Mouse (Mus musculus) heart, embryonic 11.5 days (tissue): ENCODE measurements around the gene Abca14. TPM values are rescaled to one million over a fixed set of nuclear protein-coding genes. Genes with fewer than 3 reads are reported as not detected.
A peak's percentile ranks its signal among the peaks of the same experiment; 100 is the strongest.

Source experiments
- ATAC-seq: fragments of 200-750 bp; cut with Nextera tagmentation; replicated peaks from 2 replicates; pipeline ENCODE4 v1.8.0; 2017; ENCODE audit warnings: moderate library complexity; ENCODE audit not compliant: insufficient number of reproducible peaks, low FRiP score, low TSS enrichment
- H3K27ac ChIP-seq: fragments of 300-500 bp; sonication (generic); 2 replicates; pipeline ENCODE4 v1.5.1; 2014; ENCODE audit warnings: mild to moderate bottlenecking, low read depth, low read length
- H3K27me3 ChIP-seq: fragments of 300-500 bp; sonication (generic); 2 replicates; pipeline ENCODE4 v1.6.1; 2014; ENCODE audit warnings: mild to moderate bottlenecking, low read length, mixed read lengths; ENCODE audit not compliant: control insufficient read depth, insufficient read depth
- H3K36me3 ChIP-seq: fragments of 300-500 bp; sonication (generic); 2 replicates; pipeline ENCODE4 v1.6.1; 2014; ENCODE audit warnings: mild to moderate bottlenecking, low read length, moderate library complexity, mixed read lengths; ENCODE audit not compliant: control insufficient read depth, insufficient read depth
- H3K4me1 ChIP-seq: fragments of 300-500 bp; sonication (generic); 2 replicates; pipeline ENCODE4 v1.6.1; 2014; ENCODE audit warnings: low read length; ENCODE audit not compliant: control insufficient read depth, insufficient read depth
- H3K4me2 ChIP-seq: fragments of 300-500 bp; sonication (generic); 2 replicates; pipeline ENCODE4 v1.6.1; 2014; ENCODE audit warnings: mild to moderate bottlenecking, moderate library complexity
- H3K4me3 ChIP-seq: fragments of 300-500 bp; sonication (generic); 2 replicates; pipeline ENCODE4 v1.5.1; 2014; ENCODE audit warnings: low read depth, low read length
- H3K9ac ChIP-seq: fragments of 300-500 bp; sonication (generic); 2 replicates; pipeline ENCODE4 v1.6.1; 2014; ENCODE audit warnings: mild to moderate bottlenecking, low read depth, low read length, moderate library complexity
- H3K9me3 ChIP-seq: fragments of 300-500 bp; sonication (generic); replicated peaks from 2 replicates; pipeline ENCODE4 v1.6.1; 2016; ENCODE audit warnings: low read length; ENCODE audit not compliant: control insufficient read depth
- WGBS: fragments of 180-500 bp; shearing (Covaris S2); extraction: QIAGEN DNeasy Blood & Tissue Kit; methylation state at CpG from one replicate; pipeline ENCODE4 v1.1.7; 2014; ENCODE audit not compliant: insufficient replicate concordance; 5-methylcytosine and 5-hydroxymethylcytosine counted together
- polyA plus RNA-seq: library from polyadenylated mRNA; unstranded; fragments of >200 nt; fragmentation: Nextera tagmentation; extraction: Ambion mirVana; gene quantifications from 2 replicates; pipeline ENCODE4 v1.2.1, GENCODE M21; 2014

Gene Abca14
- polyA plus RNA-seq: not detected in 2 replicates

- WGBS: 4% methylated on average over 26 of the region's 26 CpGs
- Histone ChIP-seq H3K9ac (no peak within 1 kb of the TSS), H3K9me3 (no peaks in the 10 kb centered on the region), H3K4me3 (no peak within 1 kb of the TSS), H3K27me3 (peaks cover 32% of the 10 kb centered on the region), H3K4me1 (peaks cover 3% of the 10 kb centered on the region; the same call in 1 of the 2 replicates), H3K27ac (no peak within 1 kb of the TSS), H3K4me2 (no peak within 1 kb of the TSS), H3K36me3 (no peaks in the 10 kb centered on the region)
- peak; percentile 33 for ATAC-seq
Observed at GRCm38 (mm10) chr7:120203789-120204188, at the start of gene Abca14. Gene Abca14, plus strand, starts transcription at chr7:120203961.

DNA sequence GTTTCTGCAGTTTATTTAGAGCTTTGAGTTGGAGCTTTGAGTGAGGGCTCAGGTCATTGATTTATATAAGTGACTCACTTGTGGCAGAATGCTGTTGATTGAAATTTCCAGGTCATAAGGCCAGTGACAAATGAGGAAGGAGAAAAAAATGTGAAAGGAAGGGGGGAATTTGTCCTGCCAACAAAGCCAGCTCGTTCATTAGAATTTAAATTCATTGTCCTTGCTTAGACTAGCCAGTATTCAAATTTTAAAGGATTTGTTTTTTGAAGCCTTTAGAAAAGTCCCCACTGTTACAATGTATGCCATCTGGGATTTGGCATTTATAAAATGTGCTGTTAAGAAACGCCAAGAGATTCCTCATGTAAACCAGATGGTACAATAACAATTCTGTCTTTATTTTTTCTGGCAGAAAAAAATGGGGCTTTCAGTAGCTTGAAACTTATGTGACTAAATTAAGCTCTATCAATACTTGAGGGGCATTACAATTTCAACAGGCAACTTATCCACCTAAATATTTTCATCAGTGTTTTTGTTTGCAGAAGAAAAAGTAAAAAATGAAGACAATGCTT is 46.8 kb upstream of the Abca14 start:
- no peak overlapping the region for H3K4me2 ChIP-seq
- no peak for ATAC-seq

GRCm38 (mm10) chr7:120157575-120158061 is 46.1 kb upstream of the Abca14 start:
- Histone ChIP-seq H3K27ac (no peak overlapping the region), H3K9ac (no peak overlapping the region), H3K4me2 (no peak overlapping the region), H3K36me3 (no peaks in the 10 kb centered on the region), H3K4me3 (no peak overlapping the region), H3K27me3 (no peaks in the 10 kb centered on the region), H3K4me1 (no peaks in the 10 kb centered on the region), H3K9me3 (no peaks in the 10 kb centered on the region)
- no peak for ATAC-seq
- WGBS: 47% methylated on average over 5 of the region's 5 CpGs

More for the DNA sequence above, 46.8 kb upstream of the Abca14 start:
- H3K27me3 ChIP-seq: no peaks in the 10 kb centered on the region
- H3K9ac ChIP-seq: no peak overlapping the region
- no peaks in the 10 kb centered on the region for H3K36me3 ChIP-seq
- 40% methylated on average over 2 of the region's 2 CpGs for WGBS
- no peak overlapping the region for H3K4me3 ChIP-seq
- H3K27ac ChIP-seq: no peak overlapping the region
- H3K9me3 ChIP-seq: no peaks in the 10 kb centered on the region
- H3K4me1 ChIP-seq: no peaks in the 10 kb centered on the region

GRCm38 (mm10) chr7:120158121-120158613 is 45.6 kb upstream of the Abca14 start:
- H3K4me3 ChIP-seq: no peak overlapping the region
- no peak overlapping the region for H3K9ac ChIP-seq
- 37% methylated on average over 4 of the region's 4 CpGs for WGBS
- H3K36me3 ChIP-seq: no peaks in the 10 kb centered on the region
- no peaks in the 10 kb centered on the region for H3K4me1 ChIP-seq
- no peak overlapping the region for H3K27ac ChIP-seq
- no peaks in the 10 kb centered on the region for H3K9me3 ChIP-seq
- ATAC-seq: no peak
- no peak overlapping the region for H3K4me2 ChIP-seq
- H3K27me3 ChIP-seq: no peaks in the 10 kb centered on the region

DNA sequence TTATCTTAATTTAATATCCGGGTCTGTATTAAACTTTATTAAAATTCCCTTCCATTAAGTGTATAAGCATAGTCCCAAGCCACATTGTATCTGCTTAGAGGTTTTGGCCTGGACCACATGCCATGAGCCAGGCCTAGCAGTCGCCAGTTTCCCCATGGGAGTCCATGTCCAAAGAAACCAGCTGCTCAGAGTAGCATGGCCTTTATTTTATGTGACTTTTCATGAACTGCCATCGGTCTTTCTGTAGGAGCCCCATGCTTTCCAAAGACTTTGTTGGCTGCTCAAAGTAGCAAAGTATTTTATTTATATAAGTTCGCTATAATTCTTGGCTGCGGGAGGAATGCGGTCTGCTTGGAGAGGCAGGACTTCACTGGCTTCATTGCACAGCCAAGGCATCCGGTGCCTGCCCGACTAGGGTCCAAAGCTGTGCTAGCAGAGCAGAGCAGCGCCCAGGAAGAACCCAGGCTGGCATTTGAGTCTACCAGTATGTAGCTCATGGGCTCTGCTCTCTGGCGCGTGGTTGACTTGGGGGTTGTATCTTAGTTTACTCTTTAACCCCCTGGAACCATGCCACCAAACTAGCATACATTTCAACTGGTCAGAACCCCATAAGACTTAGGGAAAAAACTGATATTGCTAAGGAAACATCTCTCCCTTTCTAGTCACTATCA is 40.0 kb upstream of the Abca14 start:
- H3K4me3 ChIP-seq: no peak overlapping the region
- no peaks in the 10 kb centered on the region for H3K27me3 ChIP-seq
- no peaks in the 10 kb centered on the region for H3K9me3 ChIP-seq
- no peak overlapping the region for H3K27ac ChIP-seq
- no peaks in the 10 kb centered on the region for H3K4me1 ChIP-seq
- no peaks in the 10 kb centered on the region for H3K36me3 ChIP-seq
- no peak overlapping the region for H3K4me2 ChIP-seq
- ATAC-seq: no peak
- no peak overlapping the region for H3K9ac ChIP-seq
- WGBS: 80% methylated on average over 11 of the region's 11 CpGs

- 95% methylated on average over 1 of the region's 1 CpGs for WGBS
- no peaks in the 10 kb centered on the region for H3K27me3 ChIP-seq
Observed at GRCm38 (mm10) chr7:120172188-120172700, 31.5 kb upstream of the Abca14 start.

GRCm38 (mm10) chr7:120173603-120174244 is 30.0 kb upstream of the Abca14 start, which contains the start of gene Anks4b:
Gene Anks4b, plus strand, starts transcription at chr7:120173858.
- WGBS: 77% methylated on average over 10 of the region's 10 CpGs
- H3K9ac ChIP-seq: no peak within 1 kb of the TSS
- H3K36me3 ChIP-seq: no peaks in the 10 kb centered on the region
- no peaks in the 10 kb centered on the region for H3K4me1 ChIP-seq
- no peak within 1 kb of the TSS for H3K4me3 ChIP-seq
- no peaks in the 10 kb centered on the region for H3K27me3 ChIP-seq
- no peak for ATAC-seq
- H3K4me2 ChIP-seq: no peak within 1 kb of the TSS
- no peak within 1 kb of the TSS for H3K27ac ChIP-seq
- H3K9me3 ChIP-seq: no peaks in the 10 kb centered on the region

More at GRCm38 (mm10) chr7:120172188-120172700, 31.5 kb upstream of the Abca14 start:
- no peak for ATAC-seq
- Histone ChIP-seq H3K4me3 (no peak overlapping the region), H3K4me1 (no peaks in the 10 kb centered on the region), H3K36me3 (no peaks in the 10 kb centered on the region), H3K4me2 (no peak overlapping the region), H3K27ac (no peak overlapping the region), H3K9ac (no peak overlapping the region), H3K9me3 (no peaks in the 10 kb centered on the region)

- H3K4me3 ChIP-seq: no peak overlapping the region
- no peak overlapping the region for H3K4me2 ChIP-seq
- ATAC-seq: no peak
Observed at GRCm38 (mm10) chr7:120174723-120175504, 28.8 kb upstream of the Abca14 start.

More at GRCm38 (mm10) chr7:120174723-120175504, 28.8 kb upstream of the Abca14 start:
- H3K36me3 ChIP-seq: no peaks in the 10 kb centered on the region
- no peaks in the 10 kb centered on the region for H3K4me1 ChIP-seq
- no peaks in the 10 kb centered on the region for H3K9me3 ChIP-seq
- H3K27ac ChIP-seq: no peak overlapping the region
- H3K9ac ChIP-seq: no peak overlapping the region
- WGBS: 74% methylated on average over 11 of the region's 11 CpGs
- H3K27me3 ChIP-seq: no peaks in the 10 kb centered on the region
